Mouse (Mus musculus) kidney, adult 2 months (tissue): ENCODE data around the gene AY074887. TPM values are rescaled to one million over a fixed set of nuclear protein-coding genes. Genes with fewer than 3 reads are reported as not detected.

Experiments
- DNase-seq: peaks from one replicate; pipeline ENCODE4 v3.0.0; 2021
- H3K27ac ChIP-seq: fragments of 200-500 bp; 2 replicates; pipeline ENCODE4 v1.5.1; 2012; ENCODE audit warnings: low read depth, low read length, control low read depth, inconsistent platforms; ENCODE audit not compliant: insufficient read depth
- H3K27me3 ChIP-seq: fragments of 200-500 bp; replicated peaks from 2 replicates; pipeline ENCODE4 v1.6.1; 2012; ENCODE audit warnings: mild to moderate bottlenecking, moderate library complexity, low read length, inconsistent platforms; ENCODE audit not compliant: control insufficient read depth, insufficient read depth
- H3K36me3 ChIP-seq: fragments of 200-500 bp; 2 replicates; pipeline ENCODE4 v1.6.1; 2012; ENCODE audit warnings: mild to moderate bottlenecking, moderate library complexity, low read length, inconsistent platforms; ENCODE audit not compliant: control insufficient read depth, insufficient read depth
- H3K4me1 ChIP-seq: fragments of 200-500 bp; 2 replicates; pipeline ENCODE4 v1.6.1; 2011; ENCODE audit warnings: low read length; ENCODE audit not compliant: control insufficient read depth, insufficient read depth
- H3K4me3 ChIP-seq: fragments of 200-500 bp; 2 replicates; pipeline ENCODE4 v1.5.1; 2011; ENCODE audit warnings: mild to moderate bottlenecking, low read depth, low read length, control low read depth; ENCODE audit not compliant: insufficient read depth
- CTCF ChIP-seq: fragments of 200-500 bp; conservative IDR thresholded peaks from 2 replicates; pipeline ENCODE4 v1.5.1; 2011; ENCODE audit warnings: low read depth, mild to moderate bottlenecking, control low read depth, low read length, moderate library complexity, mixed read lengths; ENCODE audit not compliant: insufficient read depth, insufficient read length
- POLR2A ChIP-seq: fragments of 200-500 bp; IDR thresholded peaks from one replicate; pipeline ENCODE4 v1.6.1; 2011; ENCODE audit warnings: low read depth, low read length, control low read depth
- WGBS: fragments of 180-500 bp; shearing (Covaris S2); methylation state at CpG from one replicate; pipeline ENCODE4 v1.1.7; 2018; 5-methylcytosine and 5-hydroxymethylcytosine counted together
- polyA plus RNA-seq: library from polyadenylated mRNA; depleted of rRNA; stranded (reverse); fragments of >200 nt; gene quantifications from 2 replicates; pipeline ENCODE4 v1.2.3, GENCODE M21; 2012

AY074887 gene
- polyA plus RNA-seq, 1 experiment: not detected

DNA sequence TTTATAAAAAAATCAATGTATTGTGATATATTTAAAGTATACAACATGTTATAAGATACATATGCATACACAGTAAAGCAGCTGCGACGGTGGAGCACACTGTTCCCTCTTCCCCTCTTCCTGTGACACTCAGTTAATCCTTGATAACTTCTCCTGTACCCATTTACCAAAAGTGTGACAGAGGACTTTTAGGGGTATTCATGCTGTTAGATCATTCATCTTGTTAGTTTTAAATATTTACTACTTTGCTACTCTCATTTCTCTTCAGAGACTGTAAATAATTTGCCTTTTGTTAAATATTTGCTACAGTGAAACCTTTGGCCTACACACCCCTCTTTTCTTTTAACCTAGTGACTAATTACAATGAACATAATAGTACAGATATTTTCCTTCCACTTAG lies 18.4 kb downstream of the AY074887 start:
- no peak overlapping the region for H3K4me3 ChIP-seq
- no peak overlapping the region for H3K27ac ChIP-seq
- H3K36me3 ChIP-seq: peaks cover 11% of the 10 kb centered on the region; the same call in 1 of the 2 replicates
- peaks cover 13% of the 10 kb centered on the region; the same call in 1 of the 2 replicates for H3K4me1 ChIP-seq
- WGBS: 60% methylated on average over 2 of the region's 2 CpGs
- TF ChIP-seq CTCF (no peak), POLR2A (no peak)
- no peaks in the 10 kb centered on the region for H3K27me3 ChIP-seq
- DNase-seq: peak; percentile 83

DNA sequence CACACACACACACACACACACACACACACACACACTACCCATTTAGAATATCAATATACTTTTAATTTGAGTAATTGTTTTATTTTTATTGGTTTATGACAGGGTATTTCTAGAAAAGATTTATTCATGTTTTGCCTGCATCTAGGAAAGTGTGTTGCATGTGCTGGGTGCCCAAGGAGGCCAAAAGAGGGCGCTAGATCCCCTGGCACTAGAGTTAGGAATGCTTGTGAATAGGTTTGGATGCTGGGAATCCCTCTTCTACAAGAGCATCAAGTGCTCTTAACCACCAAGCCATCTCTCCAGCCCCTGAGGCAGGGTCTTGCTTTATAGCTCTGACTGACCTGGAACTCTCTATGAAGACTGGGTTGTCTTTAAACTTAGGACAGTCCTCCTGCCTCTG lies 19.0 kb downstream of the AY074887 start:
- no peaks in the 10 kb centered on the region for H3K27me3 ChIP-seq
- H3K36me3 ChIP-seq: peaks cover 11% of the 10 kb centered on the region; the same call in 1 of the 2 replicates
- no peak overlapping the region for H3K4me3 ChIP-seq
- peak; percentile 45 for DNase-seq
- peaks cover 13% of the 10 kb centered on the region; the same call in 1 of the 2 replicates for H3K4me1 ChIP-seq
- H3K27ac ChIP-seq: peak overlapping the region; percentile 91
- TF ChIP-seq CTCF (peak; percentile 49), POLR2A (no peak)
- WGBS: 15% methylated on average over 1 of the region's 1 CpGs

DNA sequence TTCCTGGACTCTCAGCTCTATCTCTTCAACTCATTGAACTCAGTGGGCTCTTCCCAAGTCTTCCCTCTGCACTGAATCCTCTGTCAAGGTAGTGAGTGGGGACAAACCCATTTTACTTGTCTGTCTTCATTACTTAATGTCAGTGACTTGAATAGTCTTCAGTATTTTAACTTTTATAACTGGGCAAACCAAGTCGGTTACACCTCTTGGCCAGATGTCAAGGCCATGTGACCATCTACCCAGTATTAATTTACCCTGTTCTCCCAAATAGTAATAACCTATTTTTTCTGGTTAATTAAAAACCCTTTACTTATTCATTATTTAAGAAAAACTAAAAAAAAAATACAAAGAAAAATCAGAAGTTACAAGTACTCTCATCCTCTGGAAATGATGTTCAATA lies 20.1 kb downstream of the AY074887 start:
- Histone ChIP-seq H3K27me3 (no peaks in the 10 kb centered on the region), H3K36me3 (peaks cover 11% of the 10 kb centered on the region; the same call in 1 of the 2 replicates), H3K4me1 (peaks cover 13% of the 10 kb centered on the region; the same call in 1 of the 2 replicates), H3K4me3 (no peak overlapping the region), H3K27ac (peak overlapping the region; percentile 80)
- TF ChIP-seq CTCF (no peak), POLR2A (no peak)
- DNase-seq: peak; percentile 84
- 56% methylated on average over 1 of the region's 1 CpGs for whole genome bisulfite sequencing

DNA sequence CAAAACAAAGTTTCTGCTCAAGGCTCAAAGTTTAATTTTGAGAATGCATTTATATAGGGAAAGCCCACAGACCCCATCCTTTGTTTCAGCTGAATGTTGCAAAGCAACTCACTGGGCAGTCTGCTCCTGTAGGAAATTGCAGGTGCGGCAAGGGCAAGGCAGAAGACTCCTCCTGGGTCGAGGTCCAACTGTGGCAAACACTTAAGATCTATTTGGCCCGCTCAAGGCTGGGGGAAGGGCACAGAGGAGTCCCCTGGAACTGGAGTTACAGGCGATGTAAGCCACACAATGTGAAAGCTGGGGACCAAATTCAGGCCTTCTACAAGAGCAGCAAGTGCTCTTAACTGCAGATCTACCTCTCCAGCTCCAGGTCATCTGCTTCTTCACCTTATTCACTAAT lies 30.9 kb downstream of the AY074887 start:
- peak; percentile 84 for DNase-seq
- peak overlapping the region; percentile 49; the same call in 1 of the 2 replicates for H3K27ac ChIP-seq
- 52% methylated on average over 4 of the region's 4 CpGs for whole genome bisulfite sequencing

DNA sequence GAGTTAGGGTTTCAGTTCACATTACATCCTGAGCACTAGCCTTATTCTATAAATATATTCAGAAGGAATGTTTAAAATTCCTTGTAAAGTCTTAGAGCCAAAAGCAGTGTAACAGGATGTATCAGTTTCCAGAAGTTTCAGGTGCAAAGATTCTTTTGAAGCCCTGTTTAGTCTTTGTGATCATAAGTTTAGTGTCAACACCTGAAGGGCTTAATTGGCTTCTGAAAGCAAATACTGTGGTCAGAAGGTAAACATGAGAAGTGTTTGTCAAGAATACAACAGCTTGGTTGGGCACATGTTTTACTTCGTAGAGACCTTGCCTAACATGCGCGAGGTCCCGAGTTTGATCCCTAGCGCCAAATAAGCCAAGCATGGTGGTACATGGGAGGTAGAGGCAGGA lies 32.0 kb downstream of the AY074887 start:
- Histone ChIP-seq H3K4me1 (peaks cover 4% of the 10 kb centered on the region; the same call in 1 of the 2 replicates), H3K4me3 (peak overlapping the region; percentile 44), H3K36me3 (peaks cover 9% of the 10 kb centered on the region), H3K27ac (peak overlapping the region; percentile 91), H3K27me3 (no peaks in the 10 kb centered on the region)
- no peak for TF ChIP-seq POLR2A
- TF ChIP-seq CTCF: no peak
- WGBS: 91% methylated on average over 5 of the region's 5 CpGs
- DNase-seq: no peak

More for the DNA sequence above, 30.9 kb downstream of the AY074887 start:
- H3K27me3 ChIP-seq: no peaks in the 10 kb centered on the region
- peaks cover 4% of the 10 kb centered on the region; the same call in 1 of the 2 replicates for H3K4me1 ChIP-seq
- H3K36me3 ChIP-seq: peaks cover 9% of the 10 kb centered on the region
- H3K4me3 ChIP-seq: no peak overlapping the region; the same call in 1 of the 2 replicates
- TF ChIP-seq POLR2A: no peak
- TF ChIP-seq CTCF: no peak

DNA sequence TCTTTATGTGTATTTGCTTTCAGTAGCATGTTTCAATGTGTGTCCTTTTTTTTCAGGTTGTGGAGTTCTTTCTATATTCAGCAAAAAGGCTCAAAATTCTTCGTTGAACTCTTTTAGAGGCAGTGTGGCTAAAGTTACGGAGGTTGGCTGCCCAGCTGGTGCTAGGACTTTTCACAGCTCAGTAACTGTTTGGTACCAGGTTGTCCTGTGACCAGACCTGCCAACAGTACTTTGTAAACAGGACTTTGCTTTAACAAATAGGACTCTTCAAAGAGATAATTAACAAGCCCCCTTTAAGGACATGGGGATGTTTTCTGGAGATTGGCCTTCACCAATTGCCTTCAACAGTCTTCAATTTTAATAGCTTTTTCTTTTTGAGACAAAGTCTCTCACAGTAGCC lies 32.6 kb downstream of the AY074887 start:
- Histone ChIP-seq H3K36me3 (peaks cover 9% of the 10 kb centered on the region), H3K27me3 (no peaks in the 10 kb centered on the region), H3K4me3 (peak overlapping the region; percentile 94), H3K27ac (peak overlapping the region; percentile 92), H3K4me1 (peaks cover 4% of the 10 kb centered on the region; the same call in 1 of the 2 replicates)
- 60% methylated on average over 2 of the region's 2 CpGs for WGBS
- DNase-seq: peak; percentile 74
- TF ChIP-seq POLR2A (no peak), CTCF (no peak)

DNA sequence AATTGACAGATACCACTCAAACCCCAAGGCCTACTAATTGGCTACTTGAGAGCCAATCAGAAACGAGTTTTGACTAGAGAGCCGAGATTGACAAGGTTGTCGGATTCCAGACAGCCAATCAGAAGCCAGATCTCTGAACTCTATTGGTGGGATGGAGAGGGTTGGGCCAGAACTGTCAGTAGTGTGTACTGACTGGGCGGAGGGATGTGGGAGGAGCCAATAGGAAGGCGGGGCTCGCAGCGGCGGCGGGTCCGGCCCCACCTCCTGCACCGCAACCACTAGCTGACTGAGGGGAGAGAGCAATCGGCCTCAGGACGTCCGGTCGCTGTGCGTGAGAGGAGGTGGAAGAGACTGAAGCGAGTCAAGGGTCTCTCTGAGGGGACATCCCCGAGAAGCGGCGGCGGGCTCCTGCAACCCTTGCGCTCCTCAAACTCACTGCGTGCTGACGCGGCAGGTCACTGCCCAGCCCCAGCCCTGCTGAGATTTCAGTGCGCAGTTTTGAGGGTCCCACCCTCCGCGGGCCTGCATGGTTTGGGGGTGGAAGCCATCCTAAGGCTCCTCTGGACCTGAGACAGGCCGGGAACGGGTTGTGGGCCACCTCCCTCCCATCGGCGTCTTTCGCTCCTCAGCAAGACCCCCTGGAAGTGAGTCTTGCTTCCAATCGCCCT lies 33.7 kb downstream of the AY074887 start, which contains the start of gene Hykk:
Gene Hykk (plus strand): TSS at position 274 of the 668 bp plus-strand sequence.
- Histone ChIP-seq H3K4me3 (peak within 1 kb of the TSS; percentile 94), H3K4me1 (peaks cover 4% of the 10 kb centered on the region; the same call in 1 of the 2 replicates), H3K27ac (peak within 1 kb of the TSS; percentile 98), H3K36me3 (peaks cover 3% of the 10 kb centered on the region; the same call in 1 of the 2 replicates), H3K27me3 (no peaks in the 10 kb centered on the region)
- TF ChIP-seq CTCF (no peak), POLR2A (peak; percentile 91)
- peak; percentile 98 for DNase-seq
- under 1% methylated on average over 34 of the region's 34 CpGs for WGBS
